Mouse (Mus musculus) heart, embryonic 11.5 days (tissue): ENCODE data around the gene Wdr91. TPM values are rescaled to one million over a fixed set of nuclear protein-coding genes. Genes with fewer than 3 reads are reported as not detected.

Source experiments
- ATAC-seq: fragments of 200-750 bp; cut with Nextera tagmentation; replicated peaks from 2 replicates; pipeline ENCODE4 v1.8.0; 2017; ENCODE audit warnings: moderate library complexity; ENCODE audit not compliant: insufficient number of reproducible peaks, low FRiP score, low TSS enrichment
- H3K27ac ChIP-seq: fragments of 300-500 bp; sonication (generic); 2 replicates; pipeline ENCODE4 v1.5.1; 2014; ENCODE audit warnings: mild to moderate bottlenecking, low read depth, low read length
- H3K27me3 ChIP-seq: fragments of 300-500 bp; sonication (generic); 2 replicates; pipeline ENCODE4 v1.6.1; 2014; ENCODE audit warnings: mild to moderate bottlenecking, low read length, mixed read lengths; ENCODE audit not compliant: control insufficient read depth, insufficient read depth
- H3K36me3 ChIP-seq: fragments of 300-500 bp; sonication (generic); 2 replicates; pipeline ENCODE4 v1.6.1; 2014; ENCODE audit warnings: mild to moderate bottlenecking, low read length, moderate library complexity, mixed read lengths; ENCODE audit not compliant: control insufficient read depth, insufficient read depth
- H3K4me1 ChIP-seq: fragments of 300-500 bp; sonication (generic); 2 replicates; pipeline ENCODE4 v1.6.1; 2014; ENCODE audit warnings: low read length; ENCODE audit not compliant: control insufficient read depth, insufficient read depth
- H3K4me2 ChIP-seq: fragments of 300-500 bp; sonication (generic); 2 replicates; pipeline ENCODE4 v1.6.1; 2014; ENCODE audit warnings: mild to moderate bottlenecking, moderate library complexity
- H3K4me3 ChIP-seq: fragments of 300-500 bp; sonication (generic); 2 replicates; pipeline ENCODE4 v1.5.1; 2014; ENCODE audit warnings: low read depth, low read length
- H3K9ac ChIP-seq: fragments of 300-500 bp; sonication (generic); 2 replicates; pipeline ENCODE4 v1.6.1; 2014; ENCODE audit warnings: mild to moderate bottlenecking, low read depth, low read length, moderate library complexity
- H3K9me3 ChIP-seq: fragments of 300-500 bp; sonication (generic); replicated peaks from 2 replicates; pipeline ENCODE4 v1.6.1; 2016; ENCODE audit warnings: low read length; ENCODE audit not compliant: control insufficient read depth
- WGBS: fragments of 180-500 bp; shearing (Covaris S2); extraction: QIAGEN DNeasy Blood & Tissue Kit; methylation state at CpG from one replicate; pipeline ENCODE4 v1.1.7; 2014; ENCODE audit not compliant: insufficient replicate concordance; 5-methylcytosine and 5-hydroxymethylcytosine counted together
- polyA plus RNA-seq: library from polyadenylated mRNA; unstranded; fragments of >200 nt; fragmentation: Nextera tagmentation; extraction: Ambion mirVana; gene quantifications from 2 replicates; pipeline ENCODE4 v1.2.1, GENCODE M21; 2014

Gene Wdr91
- polyA plus RNA-seq, 1 experiment from 2014 or later: 12.4 TPM

DNA sequence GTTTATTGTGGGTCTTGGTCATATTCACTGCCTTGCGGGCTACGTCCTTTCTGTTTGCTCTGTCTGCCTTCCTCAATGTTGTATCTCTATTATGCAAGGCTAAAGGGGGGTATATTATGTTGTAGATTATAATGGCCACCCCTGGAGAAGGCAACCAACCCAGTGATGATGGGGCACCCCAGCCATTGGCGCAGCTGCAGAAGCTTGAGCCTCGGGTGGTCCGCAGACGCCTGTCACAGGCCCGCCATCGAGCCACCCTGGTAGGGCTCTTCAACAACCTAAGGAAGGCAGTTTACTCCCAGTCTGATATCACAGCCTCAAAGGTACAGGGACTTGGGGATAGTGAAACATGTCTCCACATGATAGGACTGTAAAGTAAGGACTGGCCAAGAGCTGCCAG, 16.9 kb upstream of the Wdr91 start:
- no peaks in the 10 kb centered on the region for H3K9me3 ChIP-seq
- ATAC-seq: no peak
- no peaks in the 10 kb centered on the region for H3K27me3 ChIP-seq
- H3K4me1 ChIP-seq: no peaks in the 10 kb centered on the region
- WGBS: 89% methylated on average over 8 of the region's 8 CpGs
- H3K4me3 ChIP-seq: no peak overlapping the region
- H3K4me2 ChIP-seq: no peak overlapping the region
- no peak overlapping the region for H3K9ac ChIP-seq
- no peak overlapping the region for H3K27ac ChIP-seq
- H3K36me3 ChIP-seq: no peaks in the 10 kb centered on the region

DNA sequence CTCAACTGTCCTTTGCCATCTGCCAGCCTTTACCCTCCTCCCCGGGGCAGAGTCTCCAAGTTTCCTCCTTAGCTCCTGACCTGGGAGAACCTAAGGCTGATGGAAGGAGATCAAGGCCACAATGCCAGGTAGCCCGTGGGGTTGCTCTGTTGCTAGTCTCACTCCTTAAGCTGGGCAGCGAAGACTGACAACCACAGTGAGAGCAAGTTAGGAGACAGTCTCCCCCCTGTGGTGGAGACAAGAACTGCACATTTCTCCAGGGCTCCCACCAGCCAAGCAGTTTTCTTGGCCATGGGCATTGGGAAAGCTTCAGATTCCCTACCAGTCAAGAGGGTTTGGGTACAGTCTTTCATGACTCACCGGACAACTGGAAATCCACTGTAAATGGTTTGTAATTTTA, 16.5 kb upstream of the Wdr91 start:
- Histone ChIP-seq H3K27me3 (no peaks in the 10 kb centered on the region), H3K36me3 (no peaks in the 10 kb centered on the region), H3K4me2 (no peak overlapping the region), H3K4me1 (no peaks in the 10 kb centered on the region), H3K27ac (no peak overlapping the region), H3K9ac (no peak overlapping the region), H3K4me3 (no peak overlapping the region), H3K9me3 (no peaks in the 10 kb centered on the region)
- WGBS: 35% methylated on average over 4 of the region's 4 CpGs
- ATAC-seq: no peak

DNA sequence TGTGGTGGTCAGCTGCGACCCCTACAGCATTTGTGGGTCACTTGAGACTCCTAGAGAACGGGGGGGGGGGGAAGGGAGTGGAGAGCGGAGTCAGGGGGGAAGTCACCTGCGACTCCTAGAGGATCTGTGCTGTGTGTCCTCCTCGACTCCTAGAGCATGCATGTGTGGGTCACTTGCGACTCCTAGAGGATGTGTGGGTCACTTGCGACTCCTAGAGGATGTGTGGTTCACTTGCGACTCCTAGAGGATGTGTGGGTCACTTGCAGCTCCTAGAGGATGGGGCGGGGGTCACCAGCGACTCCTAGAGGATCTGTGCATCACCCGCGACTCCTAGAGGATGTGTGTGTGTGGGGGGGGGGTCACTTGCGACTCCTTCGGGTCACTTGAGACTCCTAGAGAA, 11.3 kb upstream of the Wdr91 start:
- WGBS: 42% methylated on average over 14 of the region's 14 CpGs
- no peak overlapping the region for H3K9ac ChIP-seq
- no peaks in the 10 kb centered on the region; the same call in 1 of the 2 replicates for H3K4me1 ChIP-seq
- no peak for ATAC-seq
- no peak overlapping the region for H3K4me2 ChIP-seq
- no peaks in the 10 kb centered on the region for H3K27me3 ChIP-seq
- H3K27ac ChIP-seq: no peak overlapping the region
- H3K36me3 ChIP-seq: no peaks in the 10 kb centered on the region
- H3K9me3 ChIP-seq: no peaks in the 10 kb centered on the region
- H3K4me3 ChIP-seq: no peak overlapping the region

DNA sequence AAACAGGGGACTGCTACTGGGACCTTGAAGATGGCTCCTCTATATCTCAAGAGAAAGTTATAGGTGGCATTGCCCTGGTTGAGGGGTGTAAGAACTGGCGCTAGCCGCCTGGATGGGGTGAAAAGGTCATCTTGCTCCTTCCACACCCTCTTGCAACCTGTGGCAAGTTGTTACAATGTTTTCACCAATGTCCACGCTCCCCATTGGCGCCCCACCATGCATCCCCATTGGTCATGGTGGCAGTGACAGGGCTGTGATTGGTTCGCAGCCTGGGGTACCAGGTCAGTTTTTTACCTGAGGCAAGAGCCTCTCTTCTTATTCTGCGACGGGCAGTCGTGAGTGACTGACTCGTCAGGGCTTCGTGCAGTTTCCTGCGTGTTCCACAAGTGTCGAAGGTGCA, 10.0 kb upstream of the Wdr91 start:
- Histone ChIP-seq H3K4me1 (no peaks in the 10 kb centered on the region; the same call in 1 of the 2 replicates), H3K27ac (no peak overlapping the region), H3K9ac (no peak overlapping the region), H3K36me3 (no peaks in the 10 kb centered on the region), H3K4me3 (no peak overlapping the region), H3K27me3 (no peaks in the 10 kb centered on the region), H3K9me3 (no peaks in the 10 kb centered on the region), H3K4me2 (no peak overlapping the region)
- 90% methylated on average over 12 of the region's 12 CpGs for WGBS
- ATAC-seq: no peak

DNA sequence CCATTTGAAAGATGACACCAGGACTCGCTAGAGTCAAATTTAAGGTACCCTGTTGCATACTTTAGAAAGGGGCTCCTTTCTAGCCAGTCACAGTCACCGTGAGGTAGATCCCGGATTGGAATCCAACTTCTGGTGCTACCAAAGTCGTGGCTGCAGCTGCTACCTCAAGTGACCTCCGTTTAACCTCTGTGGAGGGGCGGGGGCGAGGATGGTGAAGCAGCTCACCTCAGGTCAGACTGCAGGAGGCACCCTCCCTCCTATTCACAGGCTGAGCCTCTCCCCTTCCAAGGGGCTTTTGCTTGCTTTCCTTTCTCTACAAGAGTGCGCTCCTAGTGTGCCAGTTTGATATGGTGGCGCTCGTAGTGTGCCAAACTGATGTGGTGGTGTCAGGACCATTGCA, 9.3 kb upstream of the Wdr91 start, which contains the start of gene Stra8:
Stra8 (plus strand) TSS at position 208 of the 400 bp plus-strand sequence.
- Histone ChIP-seq H3K4me3 (no peak within 1 kb of the TSS), H3K9me3 (no peaks in the 10 kb centered on the region), H3K4me1 (no peaks in the 10 kb centered on the region; the same call in 1 of the 2 replicates), H3K36me3 (no peaks in the 10 kb centered on the region), H3K4me2 (no peak within 1 kb of the TSS), H3K27me3 (no peaks in the 10 kb centered on the region), H3K27ac (no peak within 1 kb of the TSS), H3K9ac (no peak within 1 kb of the TSS)
- ATAC-seq: no peak
- WGBS: 46% methylated on average over 10 of the region's 10 CpGs

DNA sequence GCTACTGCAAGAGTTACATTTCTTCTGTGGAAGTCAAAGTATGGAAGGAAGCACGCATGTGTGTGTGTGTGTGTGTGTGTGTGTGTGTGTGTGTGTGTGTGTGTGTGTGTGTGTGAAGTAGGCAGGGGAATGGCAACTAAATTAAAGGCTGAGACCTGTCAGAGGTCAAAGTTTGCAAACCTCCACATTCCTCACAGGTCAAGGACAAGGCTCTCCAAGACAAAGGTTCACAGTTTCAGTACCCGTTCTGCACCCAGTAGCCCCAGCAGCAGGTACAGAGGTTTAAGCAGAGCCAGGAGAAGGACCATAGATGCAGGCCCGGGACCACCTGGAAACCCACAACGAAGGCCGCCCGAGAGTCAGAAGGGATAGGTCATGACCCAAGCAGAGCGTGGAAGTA, 8.5 kb upstream of the Wdr91 start:
- ATAC-seq: no peak
- Histone ChIP-seq H3K27me3 (no peaks in the 10 kb centered on the region), H3K4me2 (no peak overlapping the region), H3K4me1 (no peaks in the 10 kb centered on the region; the same call in 1 of the 2 replicates), H3K9me3 (no peaks in the 10 kb centered on the region), H3K27ac (no peak overlapping the region), H3K9ac (no peak overlapping the region), H3K36me3 (no peaks in the 10 kb centered on the region), H3K4me3 (no peak overlapping the region)
- WGBS: 82% methylated on average over 7 of the region's 7 CpGs

DNA sequence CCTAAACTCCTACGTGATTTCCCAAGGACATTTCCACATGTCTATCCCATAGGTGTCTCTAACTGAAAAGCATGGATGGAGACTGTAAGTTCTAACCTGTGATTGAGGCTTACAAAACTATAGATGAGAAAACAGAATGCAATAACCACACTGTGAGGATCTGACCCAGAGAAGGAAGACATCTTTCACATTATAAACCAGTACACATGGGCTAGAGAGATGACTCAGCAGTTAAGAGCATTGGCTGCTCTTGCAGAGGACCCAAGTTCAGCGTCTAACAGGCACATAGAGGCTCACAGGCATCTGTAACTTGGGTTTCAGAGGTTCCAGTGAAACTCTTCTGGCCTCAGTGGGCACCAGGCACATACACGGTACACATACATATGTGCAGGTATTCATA, 3.8 kb upstream of the Wdr91 start:
- Histone ChIP-seq H3K27ac (no peak overlapping the region), H3K4me3 (no peak overlapping the region), H3K4me2 (no peak overlapping the region), H3K4me1 (peaks cover 7% of the 10 kb centered on the region), H3K36me3 (no peaks in the 10 kb centered on the region), H3K9ac (no peak overlapping the region), H3K27me3 (no peaks in the 10 kb centered on the region), H3K9me3 (no peaks in the 10 kb centered on the region)
- no peak for ATAC-seq
- WGBS: 77% methylated on average over 3 of the region's 3 CpGs

DNA sequence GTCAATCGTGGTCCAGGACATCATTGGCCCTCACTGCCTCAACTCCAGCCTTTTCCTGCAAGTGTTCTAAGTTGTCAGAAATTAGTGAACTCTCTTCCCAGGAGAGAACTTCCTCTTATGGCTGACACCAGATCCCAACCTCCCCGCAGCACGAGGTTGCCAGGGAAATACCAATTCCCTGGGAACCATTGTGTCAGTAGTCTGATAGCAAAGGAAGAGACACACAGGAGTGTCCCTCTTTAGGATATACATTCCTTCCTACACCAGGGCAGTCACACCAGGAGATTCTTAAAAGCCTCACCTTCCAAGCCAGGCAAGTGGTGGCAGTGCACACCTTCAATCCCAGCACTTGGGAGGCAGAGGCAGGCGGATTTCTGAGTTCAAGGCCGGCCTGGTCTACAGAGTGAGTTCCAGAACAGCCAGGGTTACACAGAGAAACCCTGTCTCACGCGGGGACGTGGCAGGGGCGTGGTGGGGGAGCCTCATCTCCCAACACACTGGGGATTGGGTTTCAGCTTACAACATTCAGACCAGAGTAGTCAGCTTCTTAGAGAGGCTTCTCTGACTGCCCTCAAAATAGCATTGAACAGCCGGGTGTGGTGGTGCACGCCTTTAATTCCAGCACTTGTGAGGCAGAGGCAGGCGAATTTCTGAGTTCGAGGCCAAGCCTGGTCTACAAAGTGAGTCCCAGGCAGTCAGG, 2.8 kb upstream of the Wdr91 start:
- no peak overlapping the region for H3K9ac ChIP-seq
- no peak overlapping the region for H3K27ac ChIP-seq
- H3K36me3 ChIP-seq: no peaks in the 10 kb centered on the region
- H3K4me3 ChIP-seq: no peak overlapping the region
- WGBS: 82% methylated on average over 13 of the region's 13 CpGs
- H3K4me1 ChIP-seq: peaks cover 11% of the 10 kb centered on the region
- ATAC-seq: no peak
- no peaks in the 10 kb centered on the region for H3K27me3 ChIP-seq
- no peaks in the 10 kb centered on the region for H3K9me3 ChIP-seq
- H3K4me2 ChIP-seq: no peak overlapping the region
